Mouse (Mus musculus) C2C12 (cell line): ENCODE results near the gene Rpl12. TPM values are rescaled to one million over a fixed set of nuclear protein-coding genes. Genes with fewer than 3 reads are reported as not detected.

Experiments used
- H3K27me3 ChIP-seq: one replicate; pipeline ENCODE4 v1.6.1; 2011; ENCODE audit not compliant: control insufficient read depth, insufficient read depth, insufficient read length
- H3K36me3 ChIP-seq: one replicate; pipeline ENCODE4 v1.6.1; 2011; ENCODE audit not compliant: control insufficient read depth, insufficient read depth
- H3K4me3 ChIP-seq: one replicate; pipeline ENCODE4 v1.5.1; 2011; ENCODE audit warnings: mild to moderate bottlenecking, control low read depth; ENCODE audit not compliant: poor library complexity, insufficient read depth, severe bottlenecking
- H3K79me2 ChIP-seq: one replicate; pipeline ENCODE4 v1.6.1; 2011; ENCODE audit not compliant: control insufficient read depth, insufficient read depth
- H3K79me3 ChIP-seq: one replicate; pipeline ENCODE4 v1.6.1; 2011; ENCODE audit warnings: low read depth, control low read depth
- H3ac ChIP-seq: one replicate; pipeline ENCODE3; 2011; ENCODE audit warnings: low read depth; ENCODE audit not compliant: control insufficient read depth, insufficient read length
- CEBPB ChIP-seq: IDR thresholded peaks from one replicate; pipeline ENCODE4 v1.6.1; 2011; ENCODE audit warnings: low read depth, mild to moderate bottlenecking, control low read depth, moderate library complexity
- CTCF ChIP-seq: IDR thresholded peaks from one replicate; pipeline ENCODE4 v1.5.1; 2011; ENCODE audit not compliant: control insufficient read depth, insufficient read depth, insufficient read length
- FOSL1 ChIP-seq: IDR thresholded peaks from one replicate; pipeline ENCODE4 v1.8.0; 2011; ENCODE audit warnings: mild to moderate bottlenecking, low read length; ENCODE audit not compliant: poor library complexity, insufficient read depth, severe bottlenecking
- MAX ChIP-seq: IDR thresholded peaks from one replicate; pipeline ENCODE4 v1.6.1; 2011; ENCODE audit warnings: mild to moderate bottlenecking, control low read depth
- MYOD1 ChIP-seq: IDR thresholded peaks from one replicate; pipeline ENCODE4 v1.6.1; 2011; ENCODE audit warnings: low read depth; ENCODE audit not compliant: control insufficient read depth, insufficient read length
- MYOG ChIP-seq: IDR thresholded peaks from one replicate; pipeline ENCODE4 v1.6.1; 2011; ENCODE audit not compliant: control insufficient read depth, insufficient read length; ENCODE audit errors: extremely low read depth
- USF1 ChIP-seq: IDR thresholded peaks from one replicate; pipeline ENCODE4 v1.6.1; 2011; ENCODE audit warnings: low read depth, mild to moderate bottlenecking, control low read depth, moderate library complexity
- polyA plus RNA-seq: library from polyadenylated mRNA; unstranded; fragments of >200 nt; fragmentation: generic; extraction: Trizol; gene quantifications from one replicate; pipeline ENCODE4 v1.2.1, GENCODE M21; 2012; ENCODE audit warnings: missing spikeins

Gene Rpl12
- polyA plus RNA-seq, 1 experiment: 3,677 TPM

DNA sequence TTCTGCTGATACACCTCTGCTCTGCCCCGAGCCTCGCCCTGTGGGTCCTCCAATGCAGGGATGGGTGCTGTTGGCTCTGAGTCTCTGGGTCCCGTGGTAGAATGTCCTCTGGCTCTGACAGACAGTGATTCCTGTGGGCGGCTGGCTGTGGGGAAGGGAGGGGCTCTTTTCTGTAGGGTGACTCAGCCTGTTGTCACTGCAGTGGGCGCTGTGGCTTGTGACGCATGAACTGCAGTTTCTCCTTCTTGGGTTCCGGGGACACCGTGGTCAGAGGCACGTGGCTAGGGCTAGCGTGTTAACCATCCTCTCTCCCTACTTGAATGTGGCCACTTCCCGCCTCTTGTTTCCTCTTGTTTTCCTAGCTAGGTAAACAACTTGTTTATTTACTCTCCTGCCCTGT is 43.8 kb upstream of the Rpl12 start:
- peaks cover 82% of the 10 kb centered on the region for H3K36me3 ChIP-seq

DNA sequence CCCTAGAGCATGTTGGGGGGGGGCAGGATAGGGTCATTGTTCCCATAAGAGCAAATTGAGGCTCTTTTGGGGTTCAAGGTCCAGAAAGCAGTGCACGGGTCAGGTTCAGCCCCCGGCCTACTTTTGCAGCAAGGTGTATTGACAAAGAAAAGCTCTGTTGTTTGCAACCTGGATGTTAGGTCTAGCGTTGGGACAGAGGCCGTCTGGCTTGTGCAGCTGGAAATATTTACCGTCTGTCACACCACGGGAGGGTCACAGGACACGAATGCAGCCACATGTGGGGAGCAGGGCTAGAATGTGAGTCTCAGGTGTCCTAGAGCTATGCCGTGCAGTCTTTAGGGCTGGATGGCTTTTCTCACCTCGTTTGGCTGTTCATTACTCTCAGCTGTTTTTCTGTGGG is 43.0 kb upstream of the Rpl12 start:
- peaks cover 82% of the 10 kb centered on the region for H3K36me3 ChIP-seq

More for the DNA sequence above, 43.8 kb upstream of the Rpl12 start:
- Histone ChIP-seq H3K4me3 (no peak overlapping the region), H3K79me2 (peaks cover 68% of the 10 kb centered on the region), H3K79me3 (peaks cover 23% of the 10 kb centered on the region), H3ac (peak overlapping the region; percentile 63), H3K27me3 (no peaks in the 10 kb centered on the region)
- TF ChIP-seq MAX (peak; percentile 99), CEBPB (no peak), USF1 (peak; percentile 88), FOSL1 (peak; percentile 97), MYOD1 (peak; percentile 78), MYOG (no peak), CTCF (no peak)

DNA sequence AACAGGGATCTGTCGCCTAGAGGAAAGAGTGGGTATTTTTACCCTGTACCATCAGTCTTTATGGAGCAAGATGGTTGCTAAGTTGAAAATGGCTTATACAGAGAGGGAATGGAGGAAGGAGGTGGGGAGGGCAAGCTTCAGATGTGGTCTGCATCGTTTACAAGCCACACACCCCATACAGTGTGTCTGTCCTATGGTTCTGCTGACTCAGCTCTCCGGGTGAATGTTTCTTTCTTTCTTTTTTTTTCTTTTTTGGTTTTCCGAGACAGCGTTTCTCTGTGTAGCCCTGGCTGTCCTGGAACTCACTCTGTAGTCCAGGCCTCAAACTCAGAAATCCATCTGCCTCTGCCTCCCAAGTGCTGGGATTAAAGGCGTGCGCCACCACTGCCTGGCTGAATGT is 40.1 kb upstream of the Rpl12 start:
- H3K36me3 ChIP-seq: peaks cover 92% of the 10 kb centered on the region
- TF ChIP-seq MAX: no peak
- no peak for TF ChIP-seq FOSL1
- no peak for TF ChIP-seq CEBPB
- TF ChIP-seq MYOG: no peak
- TF ChIP-seq CTCF: no peak
- TF ChIP-seq USF1: no peak
- TF ChIP-seq MYOD1: no peak
- peaks cover 4% of the 10 kb centered on the region for H3K79me3 ChIP-seq
- H3K79me2 ChIP-seq: peaks cover 31% of the 10 kb centered on the region
- no peak overlapping the region for H3ac ChIP-seq
- no peaks in the 10 kb centered on the region for H3K27me3 ChIP-seq
- H3K4me3 ChIP-seq: no peak overlapping the region

More for the DNA sequence above, 43.0 kb upstream of the Rpl12 start:
- Histone ChIP-seq H3ac (no peak overlapping the region), H3K79me3 (peaks cover 16% of the 10 kb centered on the region), H3K79me2 (peaks cover 59% of the 10 kb centered on the region), H3K27me3 (no peaks in the 10 kb centered on the region), H3K4me3 (no peak overlapping the region)
- no peak for TF ChIP-seq MYOD1
- no peak for TF ChIP-seq CTCF
- TF ChIP-seq FOSL1: no peak
- TF ChIP-seq USF1: no peak
- no peak for TF ChIP-seq CEBPB
- no peak for TF ChIP-seq MAX
- no peak for TF ChIP-seq MYOG

DNA sequence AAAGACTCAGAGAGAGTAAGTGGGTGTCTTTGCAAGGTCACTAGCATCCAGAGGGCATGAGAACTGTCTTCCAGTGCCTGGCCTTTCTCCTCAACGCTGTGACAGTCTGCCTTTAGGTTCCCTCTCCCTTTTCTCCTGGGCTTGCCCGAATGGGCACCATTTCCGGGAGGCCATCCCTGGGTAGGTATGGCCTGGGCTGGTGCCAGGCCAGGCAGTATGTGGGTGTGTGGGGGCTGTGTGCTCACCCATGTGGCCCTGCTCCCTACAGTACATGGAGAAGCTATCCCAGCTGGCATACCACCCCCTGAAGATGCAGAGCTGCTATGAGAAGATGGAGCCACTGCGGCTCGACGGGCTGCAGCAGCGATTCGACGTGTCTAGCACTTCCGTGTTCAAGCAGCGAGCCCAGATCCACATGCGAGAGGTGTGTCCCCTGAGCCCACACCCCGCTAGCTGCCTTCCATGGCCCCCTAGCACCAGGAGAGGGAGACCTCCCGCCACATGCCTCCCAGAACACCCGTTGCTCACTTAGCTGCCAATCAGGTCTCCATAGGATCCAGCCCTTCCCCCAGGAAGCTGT is 39.5 kb upstream of the Rpl12 start:
- peaks cover 4% of the 10 kb centered on the region for H3K79me3 ChIP-seq
- H3K79me2 ChIP-seq: peaks cover 30% of the 10 kb centered on the region
- H3K4me3 ChIP-seq: no peak overlapping the region
- H3K36me3 ChIP-seq: peaks cover 90% of the 10 kb centered on the region
- H3K27me3 ChIP-seq: no peaks in the 10 kb centered on the region
- TF ChIP-seq USF1 (no peak), CEBPB (no peak), MAX (no peak), MYOD1 (no peak)
- no peak overlapping the region for H3ac ChIP-seq

DNA sequence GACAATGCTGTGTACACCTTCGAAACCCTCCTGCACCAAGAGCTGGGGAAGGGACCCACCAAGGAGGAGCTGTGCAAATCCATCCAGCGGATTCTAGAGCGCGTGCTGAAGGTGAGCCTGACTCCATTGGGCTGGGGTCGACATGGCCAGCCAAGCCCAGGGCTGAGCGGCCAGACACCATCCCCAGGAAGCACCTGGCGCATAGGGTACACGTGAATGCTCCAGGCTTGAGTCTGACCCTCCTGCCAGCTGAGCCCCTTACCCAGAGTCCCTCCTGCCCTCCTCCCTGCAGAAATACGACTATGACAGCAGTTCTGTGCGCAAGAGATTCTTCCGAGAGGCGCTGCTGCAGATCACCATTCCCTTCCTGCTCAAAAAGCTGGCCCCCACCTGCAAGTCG is 38.8 kb upstream of the Rpl12 start:
- Histone ChIP-seq H3K79me2 (peaks cover 30% of the 10 kb centered on the region), H3ac (no peak overlapping the region), H3K36me3 (peaks cover 89% of the 10 kb centered on the region), H3K79me3 (peaks cover 4% of the 10 kb centered on the region), H3K27me3 (no peaks in the 10 kb centered on the region), H3K4me3 (no peak overlapping the region)
- no peak for TF ChIP-seq FOSL1
- no peak for TF ChIP-seq MAX
- no peak for TF ChIP-seq MYOG
- TF ChIP-seq CEBPB: no peak

DNA sequence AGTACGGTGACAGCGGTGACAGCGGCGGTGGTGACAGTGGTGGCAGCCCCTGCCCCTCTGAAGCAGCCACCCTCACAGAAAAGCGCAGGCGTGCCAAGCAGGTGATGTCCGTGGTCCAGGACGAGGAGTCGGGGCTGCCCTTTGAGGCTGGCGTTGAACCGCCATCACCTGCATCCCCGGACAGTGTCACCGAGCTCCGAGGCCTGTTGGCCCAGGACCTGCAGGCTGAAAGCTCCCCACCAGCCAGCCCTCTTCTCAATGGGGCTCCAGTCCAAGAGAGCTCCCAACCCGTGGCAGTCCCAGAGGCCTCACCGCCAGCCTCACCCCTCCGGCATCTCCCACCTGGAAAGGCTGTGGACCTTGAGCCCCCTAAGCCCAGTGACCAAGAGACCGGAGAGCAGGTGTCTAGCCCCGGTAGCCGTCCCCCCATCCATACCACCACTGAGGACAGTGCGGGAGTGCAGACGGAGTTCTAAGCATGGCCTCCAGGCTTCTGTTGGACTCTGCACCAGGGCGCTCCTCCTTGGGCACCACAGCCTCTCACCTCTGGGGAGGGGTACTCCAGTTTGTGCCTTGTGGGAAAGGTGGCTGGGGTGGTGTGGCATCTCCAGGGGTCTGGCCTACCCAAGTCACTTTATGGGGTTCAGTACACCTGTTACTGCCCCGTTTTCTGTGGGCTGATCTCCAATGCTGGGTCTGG is 37.7 kb upstream of the Rpl12 start:
- Histone ChIP-seq H3K36me3 (peaks cover 79% of the 10 kb centered on the region), H3K4me3 (no peak overlapping the region)
- TF ChIP-seq FOSL1 (no peak), USF1 (no peak), MAX (no peak), CEBPB (no peak), MYOG (no peak), CTCF (no peak), MYOD1 (no peak)

More for the DNA sequence above, 37.7 kb upstream of the Rpl12 start:
- Histone ChIP-seq H3K79me3 (no peaks in the 10 kb centered on the region), H3ac (no peak overlapping the region), H3K79me2 (peaks cover 21% of the 10 kb centered on the region), H3K27me3 (no peaks in the 10 kb centered on the region)
